Mouse (Mus musculus) MEL-GATA-1-ER (cell line): Measurements from ENCODE around the gene Agfg2.
"Not testable (repeated sequence)": the region's sequence is repeated elsewhere in the genome, so short reads cannot be mapped to it uniquely, and the experiment has no call there.

Experiments
- DNase-seq: peaks from one replicate; pipeline ENCODE4 v3.0.0-alpha.2; 2012; ENCODE audit warnings: low read depth; ENCODE audit errors: extremely low read depth

Agfg2 gene

GRCm38 (mm10) chr5:137645652-137646091, 38.9 kb downstream of the Agfg2 start, which contains the start of gene Irs3:
Irs3 (minus strand) TSS chr5:137645714.
- DNase-seq: no peak

- DNase-seq: no peak
Measured at GRCm38 (mm10) chr5:137645091-137645651, 39.4 kb downstream of the Agfg2 start.

GRCm38 (mm10) chr5:137644484-137644883, 40.0 kb downstream of the Agfg2 start:
- DNase-seq: no peak

GRCm38 (mm10) chr5:137642886-137643285, 41.6 kb downstream of the Agfg2 start:
- no peak for DNase-seq

- no peak for DNase-seq
Measured at GRCm38 (mm10) chr5:137641054-137641453, 43.5 kb downstream of the Agfg2 start, which contains the start of gene Sap25. Sap25 (plus strand) TSS chr5:137641334.

GRCm38 (mm10) chr5:137639472-137639871, 45.1 kb downstream of the Agfg2 start:
- DNase-seq: no peak

GRCm38 (mm10) chr5:137633397-137634084, 51.0 kb downstream of the Agfg2 start:
- DNase-seq: no peak

GRCm38 (mm10) chr5:137631591-137631990, 52.9 kb downstream of the Agfg2 start:
- DNase-seq: no peak

- DNase-seq: peak; percentile 68
Measured at GRCm38 (mm10) chr5:137631171-137631570, 53.4 kb downstream of the Agfg2 start.

GRCm38 (mm10) chr5:137630602-137631001, 53.9 kb downstream of the Agfg2 start:
- DNase-seq: no peak

- no peak for DNase-seq
Measured at GRCm38 (mm10) chr5:137629906-137630545, 54.5 kb downstream of the Agfg2 start.

- no peak for DNase-seq
Measured at GRCm38 (mm10) chr5:137629306-137629721, 55.2 kb downstream of the Agfg2 start.

GRCm38 (mm10) chr5:137628498-137629305, 55.8 kb downstream of the Agfg2 start, which contains the start of the genes Fbxo24, Lrch4 and Gm20605:
Fbxo24 (minus strand) TSS chr5:137629002.
Lrch4 (plus strand) TSS chr5:137629121.
Gm20605 (plus strand) TSS chr5:137629175.
- DNase-seq: peak; percentile 100

- DNase-seq: no peak
Measured at GRCm38 (mm10) chr5:137627991-137628390, 56.5 kb downstream of the Agfg2 start.

- no peak for DNase-seq
Measured at GRCm38 (mm10) chr5:137623937-137624530, 60.5 kb downstream of the Agfg2 start.

- DNase-seq: no peak
Measured at GRCm38 (mm10) chr5:137615347-137615746, 69.2 kb downstream of the Agfg2 start.

GRCm38 (mm10) chr5:137614921-137615320, 69.6 kb downstream of the Agfg2 start:
- not testable (repeated sequence) for DNase-seq

- DNase-seq: no peak
Measured at GRCm38 (mm10) chr5:137613550-137613949, 71.0 kb downstream of the Agfg2 start, which contains the start of gene Pcolce. Pcolce (minus strand) TSS chr5:137613784.

- DNase-seq: no peak
Measured at GRCm38 (mm10) chr5:137613076-137613475, 71.5 kb downstream of the Agfg2 start.

GRCm38 (mm10) chr5:137611245-137611602, 73.3 kb downstream of the Agfg2 start:
- DNase-seq: no peak
